Mouse (Mus musculus): ENCODE results near the gene Mecom.
A peak's percentile ranks its signal among the peaks of the same experiment; 100 is the strongest.

The Mecom gene

DNA sequence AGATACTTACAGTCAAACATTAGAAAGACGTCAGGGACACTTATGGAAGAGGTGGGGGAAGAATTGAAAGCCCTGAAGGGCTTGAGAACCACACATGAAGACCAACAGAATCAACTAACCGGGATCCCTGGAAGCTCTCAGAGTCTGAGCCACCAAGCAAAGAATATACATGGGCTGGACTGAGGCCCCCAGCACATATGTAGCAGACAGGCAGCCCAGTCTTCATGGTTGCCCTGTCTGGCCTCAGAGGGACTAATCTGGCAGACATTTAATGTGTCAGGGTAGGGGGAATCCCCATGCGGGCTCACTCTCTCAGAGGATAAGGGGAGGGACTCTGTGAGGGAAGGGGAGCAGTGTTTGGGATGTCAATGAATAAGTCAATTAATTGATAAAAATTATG is 584.4 kb downstream of the Mecom start:
- no peak for DNase-seq (ENCODE audit: low read depth, low spot score)

- DNase-seq (ENCODE audit: low read depth, low spot score): no peak
Measured at GRCm38 (mm10) chr3:29959051-29959450, 588.8 kb downstream of the Mecom start.

- DNase-seq (ENCODE audit: low read depth, low spot score): no peak
Measured at GRCm38 (mm10) chr3:29957365-29958236, 590.2 kb downstream of the Mecom start.

DNA sequence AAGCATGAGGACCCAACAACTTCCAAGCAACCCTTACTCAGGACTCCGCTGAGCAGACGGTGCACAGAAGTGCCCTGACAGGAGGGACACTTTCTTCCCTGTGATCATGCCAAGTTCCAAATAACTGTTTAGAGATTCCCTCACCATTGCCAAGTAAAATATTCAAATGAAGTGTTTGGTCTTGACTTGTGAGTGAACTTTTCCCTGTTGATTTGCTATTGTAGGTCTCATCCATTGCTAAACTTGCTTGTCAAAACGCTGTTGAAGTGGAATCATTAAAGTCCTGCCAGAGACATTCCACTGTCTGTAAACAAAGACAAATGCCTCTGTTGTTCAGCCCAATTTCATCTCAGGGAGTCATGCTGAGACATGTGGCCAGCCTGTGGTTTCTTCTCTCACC is 594.5 kb downstream of the Mecom start:
- DNase-seq (ENCODE audit: low read depth, low spot score): peak; percentile 12

DNA sequence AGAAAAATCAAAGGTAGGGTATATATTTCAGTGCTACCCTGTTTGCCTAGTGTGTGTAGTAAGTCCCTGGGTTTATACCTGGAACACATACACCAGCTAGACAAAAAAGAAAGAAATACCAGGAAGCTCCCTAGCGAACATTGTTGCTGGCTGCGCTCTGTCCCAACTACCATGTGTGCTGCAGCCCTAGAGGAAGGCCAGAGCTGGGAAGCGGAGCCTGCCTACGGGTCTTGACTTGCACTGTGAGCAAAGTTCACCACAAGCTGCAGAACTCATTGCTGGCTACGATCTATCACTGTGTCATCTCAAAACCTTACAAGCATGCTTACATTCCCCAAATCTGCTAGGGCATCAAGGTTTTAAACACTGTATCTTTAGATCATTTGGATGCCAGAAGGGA is 597.0 kb downstream of the Mecom start:
- DNase-seq (ENCODE audit: low read depth, low spot score): no peak

DNA sequence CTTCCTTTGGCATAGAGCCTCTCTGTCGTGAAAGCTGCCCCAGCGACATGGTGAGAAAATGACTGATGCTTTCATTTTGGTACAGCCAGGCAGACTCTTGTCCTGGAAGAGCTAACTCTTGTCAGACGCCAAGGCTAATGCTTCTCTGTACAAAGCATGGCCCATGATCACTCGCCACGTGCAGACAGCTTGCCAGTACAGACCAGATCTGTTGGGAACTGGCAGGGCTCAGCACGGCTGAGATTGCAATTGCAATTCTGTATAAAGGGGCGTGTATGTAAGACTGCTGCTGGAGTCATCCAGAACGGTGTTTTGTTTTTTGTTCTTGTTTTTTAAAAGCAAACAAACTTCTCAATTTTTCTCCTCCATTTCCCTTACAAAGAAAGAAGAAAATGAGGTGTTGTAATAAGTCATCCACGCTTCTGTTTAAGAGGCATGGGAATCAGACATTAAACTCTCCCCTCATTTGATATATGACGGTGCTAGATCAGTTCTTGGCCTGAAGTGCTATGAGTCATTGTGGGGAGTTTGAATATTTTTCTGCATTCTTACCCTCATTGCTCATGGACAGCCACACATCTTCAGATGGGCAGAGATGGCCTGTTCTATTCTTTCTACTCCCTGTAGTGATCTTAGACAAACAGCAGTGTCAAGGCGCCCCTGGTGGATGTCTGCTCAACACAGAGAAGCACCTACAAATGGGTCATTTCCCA is 644.1 kb downstream of the Mecom start:
- peak; percentile 3 for DNase-seq (ENCODE audit: low read depth, low spot score)
